Mouse (Mus musculus) MEL (cell line): Measurements from ENCODE around the gene Serpinf1. TPM values are rescaled to one million over a fixed set of nuclear protein-coding genes. Genes with fewer than 3 reads are reported as not detected.

ENCODE experiments used
- DNase-seq: peaks from one replicate; pipeline ENCODE4 v3.0.0; 2011; ENCODE audit warnings: low read depth, low spot score
- H3K27ac ChIP-seq: 2 replicates; pipeline ENCODE4 v1.5.1; 2012; ENCODE audit warnings: low read depth, mild to moderate bottlenecking, control low read depth, low read length, moderate library complexity; ENCODE audit not compliant: control insufficient read depth
- H3K27me3 ChIP-seq, 2 experiments: fragments of 150-350 bp in 1 of 2; sonication (generic) in 1 of 2; 2 replicates each; pipeline ENCODE4 v1.6.1; 2012; ENCODE audit warnings: low read length in 2 of 2, mild to moderate bottlenecking in 2 of 2, improper control_type of control experiment in 1 of 2, moderate library complexity in 1 of 2; ENCODE audit not compliant: insufficient read depth in 2 of 2, control insufficient read depth in 1 of 2
- H3K36me3 ChIP-seq, 2 experiments: 2 replicates each; pipeline ENCODE4 v1.6.1; 2012 to 2014; ENCODE audit warnings: low read length in 2 of 2, improper control_type of control experiment in 1 of 2, inconsistent platforms in 1 of 2, mild to moderate bottlenecking in 1 of 2; ENCODE audit not compliant: insufficient read depth in 2 of 2, control insufficient read depth in 1 of 2
- H3K4me1 ChIP-seq, 2 experiments: fragments of 150-350 bp in 1 of 2; sonication (generic) in 1 of 2; 2 replicates each; pipeline ENCODE4 v1.6.1; 2012; ENCODE audit warnings: low read length in 2 of 2, improper control_type of control experiment in 1 of 2, mild to moderate bottlenecking in 1 of 2; ENCODE audit not compliant: insufficient read depth in 2 of 2, control insufficient read depth in 1 of 2
- H3K4me3 ChIP-seq, 2 experiments: fragments of 150-350 bp in 1 of 2; sonication (generic) in 1 of 2; 2 replicates each; pipeline ENCODE4 v1.5.1; 2012; ENCODE audit warnings: low read depth in 2 of 2, low read length in 2 of 2, mild to moderate bottlenecking in 2 of 2, moderate library complexity in 2 of 2, control low read depth in 1 of 2, improper control_type of control experiment in 1 of 2; ENCODE audit not compliant: control insufficient read depth in 1 of 2, insufficient read depth in 1 of 2
- H3K79me2 ChIP-seq: 2 replicates; pipeline ENCODE4 v1.6.1; 2012; ENCODE audit warnings: mild to moderate bottlenecking, low read length, moderate library complexity; ENCODE audit not compliant: control insufficient read depth, poor library complexity, insufficient read depth
- H3K9ac ChIP-seq: 2 replicates; pipeline ENCODE4 v1.6.1; 2012; ENCODE audit warnings: low read depth, mild to moderate bottlenecking, control low read depth, low read length, moderate library complexity; ENCODE audit not compliant: control insufficient read depth, poor library complexity, severe bottlenecking
- H3K9me3 ChIP-seq: fragments of 150-350 bp; sonication (generic); replicated peaks from 2 replicates; pipeline ENCODE4 v1.6.1; 2012; ENCODE audit warnings: mild to moderate bottlenecking, low read length, improper control_type of control experiment, moderate library complexity; ENCODE audit not compliant: insufficient read depth
- BHLHE40 ChIP-seq: IDR thresholded peaks from 2 replicates; pipeline ENCODE4 v1.6.1; 2012; ENCODE audit warnings: low read depth, mild to moderate bottlenecking, inconsistent platforms, low read length, improper control_type of control experiment, borderline replicate concordance
- CHD1 ChIP-seq: IDR thresholded peaks from 2 replicates; pipeline ENCODE4 v1.6.1; 2012; ENCODE audit warnings: low read depth, mild to moderate bottlenecking, inconsistent platforms, low read length, improper control_type of control experiment
- CHD2 ChIP-seq: IDR thresholded peaks from 2 replicates; pipeline ENCODE4 v1.6.1; 2011; ENCODE audit warnings: low read length, improper control_type of control experiment
- CTCF ChIP-seq, 3 experiments: IDR thresholded peaks in 2 of 3; conservative IDR thresholded peaks in 1 of 3; 2 replicates each; pipeline ENCODE4 v1.5.1; 2011 to 2012; ENCODE audit warnings: low read length in 3 of 3, low read depth in 2 of 3, mild to moderate bottlenecking in 2 of 3, improper control_type of control experiment in 1 of 3, inconsistent platforms in 1 of 3, mixed read lengths in 1 of 3, moderate library complexity in 1 of 3; ENCODE audit not compliant: control insufficient read depth in 1 of 3, insufficient read depth in 1 of 3, poor library complexity in 1 of 3, severe bottlenecking in 1 of 3
- E2F4 ChIP-seq: IDR thresholded peaks from 2 replicates; pipeline ENCODE4 v1.6.1; 2011; ENCODE audit warnings: low read depth, low read length, improper control_type of control experiment, borderline replicate concordance
- ELF1 ChIP-seq: IDR thresholded peaks from 2 replicates; pipeline ENCODE4 v1.6.1; 2014; ENCODE audit warnings: low read depth, mild to moderate bottlenecking, inconsistent platforms, low read length, improper control_type of control experiment, moderate library complexity
- ETS1 ChIP-seq: IDR thresholded peaks from 2 replicates; pipeline ENCODE4 v1.6.1; 2012; ENCODE audit warnings: low read depth, mild to moderate bottlenecking, inconsistent platforms, low read length, improper control_type of control experiment, moderate library complexity
- GABPA ChIP-seq: IDR thresholded peaks from 2 replicates; pipeline ENCODE4 v1.6.1; 2012; ENCODE audit warnings: low read depth, mild to moderate bottlenecking, inconsistent platforms, low read length, improper control_type of control experiment, moderate library complexity
- GATA1 ChIP-seq: IDR thresholded peaks from 2 replicates; pipeline ENCODE4 v1.6.1; 2011; ENCODE audit warnings: low read depth, low read length, improper control_type of control experiment
- HCFC1 ChIP-seq: IDR thresholded peaks from 2 replicates; pipeline ENCODE4 v1.6.1; 2012; ENCODE audit warnings: low read depth, mild to moderate bottlenecking, inconsistent platforms, low read length, improper control_type of control experiment, moderate library complexity
- JUND ChIP-seq: IDR thresholded peaks from 2 replicates; pipeline ENCODE4 v1.6.1; 2011; ENCODE audit warnings: low read depth, mild to moderate bottlenecking, improper control_type of control experiment, low read length
- KAT2A ChIP-seq: conservative IDR thresholded peaks from 2 replicates; pipeline ENCODE4 v1.6.1; 2012; ENCODE audit warnings: low read depth, low read length, improper control_type of control experiment, inconsistent platforms
- MAFK ChIP-seq: IDR thresholded peaks from 2 replicates; pipeline ENCODE4 v1.6.1; 2011; ENCODE audit warnings: low read depth, mild to moderate bottlenecking, low read length, improper control_type of control experiment, borderline replicate concordance
- MAX ChIP-seq: IDR thresholded peaks from 2 replicates; pipeline ENCODE4 v1.6.1; 2011; ENCODE audit warnings: low read length, improper control_type of control experiment
- MAZ ChIP-seq: IDR thresholded peaks from 2 replicates; pipeline ENCODE4 v1.6.1; 2012; ENCODE audit warnings: low read depth, mild to moderate bottlenecking, inconsistent platforms, low read length, improper control_type of control experiment
- MEF2A ChIP-seq: IDR thresholded peaks from 2 replicates; pipeline ENCODE4 v1.6.1; 2014; ENCODE audit warnings: low read depth, mild to moderate bottlenecking, inconsistent platforms, low read length, improper control_type of control experiment; ENCODE audit not compliant: poor library complexity, insufficient replicate concordance, severe bottlenecking; ENCODE audit errors: extremely low read depth
- MXI1 ChIP-seq: IDR thresholded peaks from 2 replicates; pipeline ENCODE4 v1.6.1; 2011; ENCODE audit warnings: mild to moderate bottlenecking, low read depth, low read length, improper control_type of control experiment
- NELFE ChIP-seq: IDR thresholded peaks from 2 replicates; pipeline ENCODE4 v1.6.1; 2011; ENCODE audit warnings: low read depth, low read length, improper control_type of control experiment
- NRF1 ChIP-seq: IDR thresholded peaks from 2 replicates; pipeline ENCODE4 v1.6.1; 2014; ENCODE audit warnings: low read depth, mild to moderate bottlenecking, inconsistent platforms, low read length, improper control_type of control experiment, moderate library complexity; ENCODE audit not compliant: poor library complexity, insufficient read depth, severe bottlenecking
- POLR2A ChIP-seq, 2 experiments: IDR thresholded peaks; 2 replicates each; pipeline ENCODE4 v1.6.1; 2011 to 2012; ENCODE audit warnings: low read length in 2 of 2, mild to moderate bottlenecking in 2 of 2, control low read depth in 1 of 2, improper control_type of control experiment in 1 of 2, low read depth in 1 of 2, moderate library complexity in 1 of 2; ENCODE audit not compliant: control insufficient read depth in 1 of 2, insufficient read depth in 1 of 2, poor library complexity in 1 of 2
- POLR2AphosphoS2 ChIP-seq: IDR thresholded peaks from 2 replicates; pipeline ENCODE4 v1.6.1; 2011; ENCODE audit warnings: low read length, improper control_type of control experiment
- RAD21 ChIP-seq: IDR thresholded peaks from 2 replicates; pipeline ENCODE4 v1.6.1; 2011; ENCODE audit warnings: mild to moderate bottlenecking, low read depth, low read length, improper control_type of control experiment
- RCOR1 ChIP-seq: IDR thresholded peaks from 2 replicates; pipeline ENCODE4 v1.6.1; 2012; ENCODE audit warnings: low read depth, mild to moderate bottlenecking, inconsistent platforms, low read length, improper control_type of control experiment
- SIN3A ChIP-seq: IDR thresholded peaks from 2 replicates; pipeline ENCODE4 v1.6.1; 2012; ENCODE audit warnings: low read length, improper control_type of control experiment, inconsistent platforms
- SMC3 ChIP-seq: IDR thresholded peaks from 2 replicates; pipeline ENCODE4 v1.6.1; 2011; ENCODE audit warnings: low read depth, low read length, improper control_type of control experiment
- TAL1 ChIP-seq: IDR thresholded peaks from 2 replicates; pipeline ENCODE4 v1.6.1; 2012; ENCODE audit warnings: mild to moderate bottlenecking, inconsistent platforms, low read length, moderate library complexity, mixed read lengths
- TBP ChIP-seq: IDR thresholded peaks from 2 replicates; pipeline ENCODE4 v1.8.0; 2011; ENCODE audit warnings: low read depth, low read length, improper control_type of control experiment
- TCF12 ChIP-seq: IDR thresholded peaks from 2 replicates; pipeline ENCODE4 v1.6.1; 2014; ENCODE audit warnings: low read depth, mild to moderate bottlenecking, inconsistent platforms, low read length, improper control_type of control experiment, moderate library complexity
- UBTF ChIP-seq: IDR thresholded peaks from 2 replicates; pipeline ENCODE4 v1.6.1; 2012; ENCODE audit warnings: low read depth, mild to moderate bottlenecking, inconsistent platforms, low read length, improper control_type of control experiment, moderate library complexity, borderline replicate concordance; ENCODE audit not compliant: insufficient read depth
- USF1 ChIP-seq: IDR thresholded peaks from 2 replicates; pipeline ENCODE4 v1.6.1; 2014; ENCODE audit warnings: low read depth, mild to moderate bottlenecking, inconsistent platforms, low read length, improper control_type of control experiment, moderate library complexity
- USF2 ChIP-seq, 2 experiments: IDR thresholded peaks; 2 replicates each; pipeline ENCODE4 v1.6.1; 2011 to 2012; ENCODE audit warnings: improper control_type of control experiment in 2 of 2, low read length in 2 of 2, borderline replicate concordance in 1 of 2, inconsistent platforms in 1 of 2, low read depth in 1 of 2, mild to moderate bottlenecking in 1 of 2; ENCODE audit not compliant: insufficient read depth in 1 of 2
- ZC3H11A ChIP-seq: IDR thresholded peaks from 2 replicates; pipeline ENCODE4 v1.6.1; 2012; ENCODE audit warnings: low read depth, mild to moderate bottlenecking, inconsistent platforms, low read length, improper control_type of control experiment
- ZKSCAN1 ChIP-seq: IDR thresholded peaks from 2 replicates; pipeline ENCODE4 v1.6.1; 2012; ENCODE audit warnings: low read depth, mild to moderate bottlenecking, inconsistent platforms, low read length, improper control_type of control experiment, moderate library complexity
- ZMIZ1 ChIP-seq: IDR thresholded peaks from 2 replicates; pipeline ENCODE4 v1.6.1; 2012; ENCODE audit warnings: low read depth, mild to moderate bottlenecking, inconsistent platforms, low read length, improper control_type of control experiment, moderate library complexity
- ZNF384 ChIP-seq: IDR thresholded peaks from 2 replicates; pipeline ENCODE4 v1.6.1; 2012; ENCODE audit warnings: low read depth, mild to moderate bottlenecking, inconsistent platforms, low read length, improper control_type of control experiment
- polyA plus RNA-seq, 2 experiments: library from polyadenylated mRNA; stranded (reverse) in 1 of 2; unstranded in 1 of 2; fragments of >175 nt in 1 of 2; fragments of >200 nt in 1 of 2; gene quantifications; 2 replicates each; pipeline versions ENCODE4 v1.2.1 to v1.2.4; 2012; ENCODE audit warnings: low replicate concordance in 2 of 2, low read depth in 1 of 2; ENCODE audit not compliant: insufficient read length in 2 of 2, insufficient read depth in 1 of 2, missing spikeins in 1 of 2
- total RNA-seq: library from RNA; depleted of rRNA; stranded (reverse); fragments of 300-350 nt; gene quantifications from 2 replicates; pipeline ENCODE4 v1.2.3, GENCODE M21; 2012

Gene Serpinf1
- total and polyA plus RNA-seq, 3 experiments: 0.36 TPM; not detected in 2

DNA sequence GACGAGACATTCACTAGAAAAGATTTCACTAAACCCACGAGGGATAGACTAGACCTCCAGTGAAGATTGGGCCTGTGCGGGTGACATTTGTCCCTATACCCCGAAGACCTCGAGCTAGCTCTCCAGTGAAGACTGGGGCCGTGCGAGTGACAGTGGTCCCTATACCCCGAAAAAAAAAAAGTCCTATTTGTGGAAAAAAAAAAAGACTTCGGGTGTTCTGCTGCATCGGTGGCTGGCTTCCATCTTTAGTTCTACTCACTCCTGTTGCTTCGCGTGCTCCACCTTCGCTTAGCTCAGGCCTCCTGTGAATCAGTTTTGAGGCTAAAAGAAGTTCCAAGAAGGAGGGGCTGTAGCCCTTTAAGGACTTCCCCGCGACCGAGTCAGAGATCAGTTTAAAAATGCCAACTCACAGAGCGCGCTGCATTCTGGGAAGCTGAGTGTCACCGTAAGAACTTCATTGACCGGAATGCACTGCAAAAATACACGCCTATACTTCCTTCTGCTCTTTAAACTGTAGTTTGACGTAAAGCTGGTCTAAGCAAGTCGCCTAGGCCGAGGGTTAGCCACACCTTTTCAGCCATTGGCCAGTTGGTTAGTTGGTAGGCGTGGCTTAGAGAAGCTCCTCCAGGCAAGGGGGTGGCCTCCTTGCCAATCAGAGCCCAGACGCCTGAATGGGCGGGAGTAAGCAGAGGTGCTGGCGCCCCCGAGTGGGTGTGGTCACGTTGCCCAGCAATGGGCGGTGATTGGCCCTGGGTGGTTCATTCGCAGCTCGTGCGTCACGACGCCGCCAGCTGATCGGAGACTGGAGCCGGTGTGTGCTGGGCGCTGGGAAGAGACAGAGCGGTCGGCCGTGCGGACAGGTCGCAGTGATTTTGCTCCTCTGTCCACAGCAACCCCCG lies 38.6 kb upstream of the Serpinf1 start, which contains the start of gene Tlcd2:
Gene Tlcd2 (plus strand): TSS at position 872 of the 899 bp plus-strand sequence.
- peak within 1 kb of the TSS; percentile 86 for H3K9ac ChIP-seq
- H3K9me3 ChIP-seq: no peaks in the 10 kb centered on the region
- no peaks in the 10 kb centered on the region for H3K27me3 ChIP-seq
- peaks cover 0 to 31% of the 10 kb centered on the region in 2 experiments; a peak in 2 of 4 replicates for H3K36me3 ChIP-seq
- peak within 1 kb of the TSS; percentile 64 to 77 for H3K4me3 ChIP-seq
- peaks cover 8% of the 10 kb centered on the region; the same call in 1 of the 2 replicates for H3K79me2 ChIP-seq
- DNase-seq: peak; percentile 100
- peak within 1 kb of the TSS; percentile 99 for H3K27ac ChIP-seq
- H3K4me1 ChIP-seq: peaks cover 10 to 40% of the 10 kb centered on the region in 2 experiments
- TF ChIP-seq CHD2 (peak; percentile 69; the same call in 1 of the 2 replicates), ZKSCAN1 (no peak), ELF1 (peak; percentile 91), USF1 (peak; percentile 96), MAZ (peak; percentile 84; the same call in 1 of the 2 replicates), CHD1 (peak; percentile 89), SIN3A (peak; percentile 99), RCOR1 (no peak), TCF12 (peak; percentile 75), SMC3 (no peak), MXI1 (peak; percentile 93), POLR2A (IDR thresholded peaks at IDR 0.05; ENCODE audit: control insufficient read depth in 1 of 2, insufficient read depth in 1 of 2, low read depth in 1 of 2, low read length in 2 of 2, poor library complexity in 1 of 2) (peak in 1 of 2 experiments; percentile 82; a peak in 3 of 4 replicates), RAD21 (no peak), NRF1 (0 out of 2 replicates have a peak, but pooled peaks have one; percentile 10), CTCF (IDR thresholded peaks at IDR 0.05 in 2 of 3, conservative IDR thresholded peaks at IDR 0.05 in 1 of 3; ENCODE audit: control insufficient read depth in 1 of 3, insufficient read depth in 1 of 3, low read depth in 2 of 3, low read length in 3 of 3, poor library complexity in 1 of 3, severe bottlenecking in 1 of 3) (no peak), GABPA (peak; percentile 88), ZC3H11A (no peak), ZNF384 (no peak), GATA1 (peak; percentile 19; the same call in 1 of the 2 replicates), NELFE (peak; percentile 75), E2F4 (no peak; the same call in 1 of the 2 replicates), JUND (no peak), TAL1 (no peak), UBTF (no peak), MAX (peak; percentile 85), POLR2AphosphoS2 (no peak; the same call in none of the 2 replicates), BHLHE40 (no peak), KAT2A (peak; percentile 91), ETS1 (peak; percentile 87), HCFC1 (peak; percentile 97), ZMIZ1 (peak; percentile 82), MEF2A (no peak), MAFK (peak; percentile 84; the same call in 1 of the 2 replicates), TBP (peak; percentile 93), USF2 (IDR thresholded peaks at IDR 0.05; ENCODE audit: borderline replicate concordance in 1 of 2, insufficient read depth in 1 of 2, low read depth in 1 of 2, low read length in 2 of 2) (peak in 1 of 2 experiments; percentile 71; a peak in 2 of 4 replicates)
